Mouse (Mus musculus): Measurements from ENCODE around the gene Zfp711.
A peak's percentile ranks its signal among the peaks of the same experiment; 100 is the strongest.

Zfp711 gene

DNA sequence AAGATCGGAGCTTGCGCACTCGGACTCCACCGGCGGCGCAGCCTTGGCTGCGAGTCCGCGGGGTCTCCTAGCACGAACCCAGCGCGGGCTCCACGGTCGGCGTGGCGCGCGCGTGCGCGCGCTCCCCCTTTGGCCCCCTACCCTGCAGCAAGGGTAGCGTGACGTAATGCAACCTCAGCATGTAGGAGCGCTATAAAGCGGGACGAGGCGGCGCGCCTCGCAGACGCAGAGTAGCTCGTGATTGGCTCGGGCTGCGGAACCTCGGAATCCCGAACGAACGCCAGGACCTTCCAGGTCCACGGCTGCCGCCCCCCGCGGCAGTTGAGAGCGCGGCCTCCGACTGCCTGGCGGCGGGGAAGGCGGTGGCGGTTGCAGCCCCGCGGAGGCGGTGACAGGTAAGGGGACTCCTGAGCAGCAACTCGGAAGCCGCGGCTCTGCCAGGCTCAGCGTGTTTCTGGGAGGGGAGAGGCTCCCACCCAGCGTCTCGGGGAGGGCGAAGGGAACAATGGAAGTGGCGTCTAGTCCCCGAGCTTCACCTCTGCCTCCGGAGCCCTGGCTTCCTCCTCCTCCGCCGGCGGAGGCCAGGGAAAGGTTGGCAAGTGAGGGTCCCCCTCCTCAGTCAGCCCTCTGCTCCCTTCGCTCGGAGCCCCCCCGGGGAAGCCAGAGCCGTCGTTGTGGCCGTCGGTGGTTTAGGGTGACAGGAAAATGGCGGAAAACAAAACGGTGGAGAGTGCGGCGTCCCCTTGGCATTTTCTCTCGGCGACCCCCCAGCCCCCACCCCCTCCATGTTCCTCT, at the start of gene Zfp711:
TSS of gene Zfp711 (plus strand) at position 16 of the 795 bp plus-strand sequence.
- DNase-seq, result peak; percentile 65 to 68

DNA sequence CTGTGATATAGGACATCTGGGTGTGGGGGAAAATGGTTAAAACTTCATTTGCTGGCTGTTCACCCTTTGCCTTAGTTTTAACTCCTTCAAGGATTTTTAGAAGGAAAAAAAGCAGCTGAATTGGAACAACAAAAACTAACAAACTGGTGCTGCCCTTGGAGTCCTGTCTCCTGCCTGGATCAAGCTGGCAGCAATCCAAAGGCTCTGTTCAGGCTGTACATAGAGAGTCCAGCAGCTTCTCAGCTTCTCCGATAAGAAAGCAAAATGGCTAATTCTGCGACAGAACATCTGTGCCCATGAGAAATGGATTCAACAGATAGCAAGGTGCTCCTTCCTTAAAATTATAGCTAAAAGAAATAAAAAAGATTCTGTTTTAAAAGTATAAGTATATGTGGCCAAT, 32.6 kb upstream of the Zfp711 start:
- peak; percentile 2 to 12 for DNase-seq

DNA sequence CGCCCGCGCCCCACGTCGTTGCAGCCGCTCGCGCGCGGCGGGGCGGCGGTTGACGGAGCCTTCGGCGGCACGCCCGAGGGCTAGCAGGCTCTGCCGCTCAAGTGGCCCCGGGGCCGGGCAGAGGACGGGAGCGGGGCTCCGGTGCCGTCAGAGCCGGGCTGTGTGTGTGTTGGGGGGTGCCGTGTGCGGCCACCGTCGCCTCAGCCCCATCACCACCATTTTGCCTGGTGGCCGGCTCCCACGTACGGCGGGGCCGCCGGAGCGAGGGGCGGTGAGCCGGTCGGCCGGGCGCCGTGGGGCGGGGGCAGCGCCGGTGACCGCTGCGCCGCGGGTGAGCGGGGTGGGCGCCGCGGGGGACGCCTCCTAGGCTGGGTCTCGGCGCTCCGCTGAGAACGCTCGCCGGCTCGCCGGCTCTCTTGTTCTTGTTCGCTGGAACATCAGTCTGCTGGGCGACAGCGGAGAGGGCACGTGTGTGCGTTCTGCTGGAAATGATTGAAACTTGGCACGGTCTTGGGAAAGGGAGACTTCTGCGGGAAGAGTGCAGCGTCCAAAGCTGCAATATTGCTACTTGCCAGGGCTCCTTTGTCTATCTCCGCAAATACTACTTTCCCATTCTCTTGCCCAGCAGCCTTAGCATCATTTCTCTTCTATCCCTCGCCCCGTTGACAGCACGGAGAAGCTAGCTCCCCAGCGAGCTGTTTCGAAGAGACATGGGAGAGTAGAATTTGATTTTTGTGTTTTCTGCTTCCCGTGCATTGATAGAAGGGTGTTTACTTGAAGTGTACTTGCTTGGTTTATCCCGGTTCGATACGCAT, 1.2 kb downstream of the Zfp711 start:
- DNase-seq, result peak; percentile 28 to 41

DNA sequence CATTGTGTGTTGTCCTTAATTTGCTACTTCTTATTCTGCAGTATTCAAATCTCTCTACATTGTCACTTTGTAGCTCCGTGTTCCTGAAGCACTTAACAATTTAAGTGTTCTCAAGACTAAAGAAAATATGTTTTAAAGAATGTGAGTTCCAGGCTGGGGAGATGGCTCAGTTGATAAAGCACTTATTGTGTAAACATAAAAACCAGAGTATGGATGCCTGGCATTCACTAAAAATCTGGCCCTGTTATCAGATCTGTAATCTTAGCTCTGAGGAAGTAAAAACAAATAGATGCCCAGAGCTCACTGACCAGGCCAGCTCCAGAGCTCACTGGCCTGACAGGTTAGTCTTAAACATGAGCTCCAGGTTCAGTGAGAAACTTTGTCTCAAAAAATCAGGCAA, 75.2 kb downstream of the Zfp711 start:
- DNase-seq, result no peak

DNA sequence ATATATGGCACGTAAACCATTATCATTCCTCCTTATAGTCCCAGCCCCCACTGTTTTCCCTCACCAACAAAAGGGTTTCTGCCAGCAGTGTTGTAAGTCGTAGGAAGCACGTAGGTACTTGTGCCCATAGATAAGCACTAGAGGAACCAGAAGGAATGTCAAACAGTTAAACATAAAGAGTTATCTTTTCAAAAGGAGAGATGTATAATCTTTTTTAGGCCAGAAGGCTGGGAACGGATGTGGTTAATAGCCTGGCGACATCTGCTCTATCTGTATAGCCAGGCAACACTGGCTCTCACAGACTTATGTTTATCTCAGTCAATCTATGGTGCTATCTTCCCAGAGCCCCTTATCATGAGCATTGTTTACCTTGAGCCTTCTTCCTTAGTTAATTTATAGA, 80.3 kb downstream of the Zfp711 start:
- no peak for DNase-seq

All from cerebellum, postnatal 36 days (tissue).